Mouse (Mus musculus): ENCODE measurements at regions not wholly inside any gene's neighbourhood (a gene's known extent, or its start where the extent isn't known, plus 50 kb on each side); places are given as distances from the start of the nearest gene placed in this dataset.
"Not testable (repeated sequence)": the region's sequence is repeated elsewhere in the genome, so short reads cannot be mapped to it uniquely, and the experiment has no call there.

DNA sequence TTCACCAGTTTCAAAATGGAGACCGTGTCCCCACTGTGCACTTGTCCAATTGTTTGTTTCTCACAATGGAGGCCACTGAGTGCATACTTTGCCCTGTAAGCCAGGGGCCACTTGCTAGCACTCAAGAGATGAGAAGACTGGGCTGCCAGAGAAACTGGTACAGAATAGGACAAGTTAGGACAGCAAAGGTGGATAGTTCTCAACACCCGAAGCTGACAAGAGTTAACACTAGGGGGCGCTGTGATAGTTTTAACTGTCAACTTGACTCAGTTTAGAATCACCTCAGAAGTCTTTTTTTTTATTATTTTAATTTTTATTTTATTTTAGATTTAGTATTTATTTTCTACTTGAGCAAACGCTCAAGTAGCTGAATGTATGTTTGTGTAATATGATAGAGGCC lies 188.2 kb upstream of the Asap2 start:
- DNase-seq (ENCODE audit: low read depth, low spot score) = not testable (repeated sequence)

- DNase-seq (ENCODE audit: low read depth, low spot score) = not testable (repeated sequence)
Observed at GRCm38 (mm10) chr12:20805466-20805865, 184.8 kb upstream of the Asap2 start.

GRCm38 (mm10) chr12:20806681-20807080 lies 183.6 kb upstream of the Asap2 start:
- DNase-seq (ENCODE audit: low read depth, low spot score) = no peak

DNA sequence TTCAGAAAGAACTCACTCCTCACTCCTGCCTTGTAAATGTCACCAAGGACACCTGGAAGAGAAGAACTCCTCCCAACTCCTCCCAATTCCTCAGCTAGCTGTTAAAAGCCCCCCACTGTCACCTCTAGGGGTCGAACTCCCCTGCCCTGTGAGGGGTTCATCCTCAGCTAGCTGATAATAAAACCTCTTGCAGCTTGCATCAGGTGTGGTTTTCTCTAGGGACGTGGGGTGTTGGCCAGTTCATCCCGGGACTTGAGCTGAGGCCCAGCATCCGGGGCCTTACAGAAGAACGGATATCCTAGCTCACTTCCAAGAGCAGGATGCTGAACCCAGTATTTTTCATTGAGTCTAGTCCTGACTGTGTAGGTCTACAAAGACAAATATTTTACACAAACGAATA lies 176.4 kb upstream of the Asap2 start:
- not testable (repeated sequence) for DNase-seq (ENCODE audit: low read depth, low spot score)

DNA sequence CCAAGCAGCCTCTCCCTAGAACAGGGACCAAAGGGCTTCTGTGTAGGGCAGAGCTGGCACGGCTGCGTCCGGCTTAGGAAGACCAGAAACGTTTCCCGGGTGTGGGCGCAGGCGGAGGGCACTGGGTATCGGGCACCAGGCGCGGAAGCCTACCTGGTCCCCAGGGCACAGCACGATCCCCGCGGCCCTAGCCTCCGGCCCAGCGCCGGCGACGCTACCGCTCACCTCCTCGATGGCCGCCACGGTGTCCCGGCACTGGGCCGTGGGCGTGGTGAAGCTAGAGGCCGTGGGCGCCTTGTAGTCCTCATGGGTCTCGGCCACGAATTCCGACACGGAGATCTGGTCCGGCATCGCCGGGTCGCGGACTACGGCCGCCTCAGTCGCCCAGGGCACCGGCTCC lies 175.1 kb upstream of the Asap2 start:
- DNase-seq (ENCODE audit: low read depth, low spot score) = not testable (repeated sequence)

DNA sequence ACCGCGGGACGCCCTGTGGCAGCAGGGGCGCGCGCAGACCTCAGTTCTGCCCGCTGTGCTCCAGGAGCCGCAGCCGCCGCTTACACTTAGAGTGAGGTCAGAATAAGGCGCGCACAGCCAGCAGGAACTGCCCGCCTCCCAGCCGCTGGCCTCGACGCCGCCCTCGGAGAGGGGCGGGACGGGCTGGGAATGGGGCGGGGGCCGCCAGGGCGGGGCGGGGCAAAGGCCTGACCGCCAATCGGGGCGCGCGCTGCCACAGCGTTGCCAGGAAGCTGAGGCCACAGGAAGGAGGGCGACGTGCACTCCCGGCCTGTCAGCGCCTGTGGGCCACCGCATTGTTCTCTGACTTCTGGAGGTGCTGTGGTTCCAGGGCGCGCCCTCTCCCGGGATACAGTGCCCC lies 174.7 kb upstream of the Asap2 start:
- peak; percentile 5 for DNase-seq (ENCODE audit: low read depth, low spot score)

DNA sequence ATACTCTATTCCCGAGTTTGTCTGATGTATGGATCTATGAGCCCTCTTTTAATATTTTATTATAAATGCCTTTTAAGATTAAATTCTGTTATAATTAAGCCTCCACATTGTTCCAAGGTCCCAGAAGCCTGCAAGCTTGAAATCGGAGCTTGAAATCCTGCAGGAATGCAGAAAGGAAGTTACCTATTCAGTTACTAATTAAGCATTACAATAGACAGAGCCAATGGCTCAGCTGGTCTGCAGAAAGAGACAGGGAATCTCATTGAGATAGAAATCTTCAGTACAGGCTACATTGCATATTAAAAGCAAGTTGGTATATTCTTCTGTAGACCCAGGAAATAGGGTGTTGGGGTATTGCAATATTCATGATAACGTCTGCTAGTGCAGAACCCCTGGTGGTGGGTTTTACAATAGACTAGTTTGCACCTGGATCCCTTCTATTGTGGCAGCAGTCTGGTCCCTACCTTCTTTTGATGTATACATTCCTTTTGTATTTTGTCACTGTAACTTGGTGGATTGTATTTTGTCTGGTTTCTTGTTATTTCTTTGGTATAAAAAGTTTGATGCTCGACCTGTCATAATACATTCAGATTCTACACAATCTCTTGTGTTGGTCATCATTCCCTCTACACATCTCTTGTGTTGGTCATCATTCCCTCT lies 146.5 kb upstream of the Asap2 start:
- DNase-seq (ENCODE audit: low read depth, low spot score) = not testable (repeated sequence)

DNA sequence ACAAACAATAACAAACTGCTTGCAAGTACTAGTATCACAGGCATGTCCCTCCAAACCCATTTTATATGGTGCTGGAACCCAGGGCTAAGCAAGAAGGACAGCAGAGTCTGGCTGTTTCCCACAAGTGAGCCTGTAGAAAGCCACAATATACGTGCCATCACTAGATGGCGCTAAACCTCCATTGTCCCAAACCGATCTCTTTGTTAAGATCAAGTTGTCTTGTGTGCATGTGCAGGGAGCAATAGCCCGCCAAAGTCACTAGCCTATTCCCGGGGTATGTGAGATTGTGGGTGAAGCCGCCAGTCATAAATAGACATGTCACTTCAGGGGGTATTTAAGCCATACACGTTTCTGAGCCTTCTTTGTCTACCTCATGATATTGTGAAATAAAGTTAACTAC lies 145.4 kb upstream of the Asap2 start:
- DNase-seq (ENCODE audit: low read depth, low spot score) = peak; percentile 29

- DNase-seq (ENCODE audit: low read depth, low spot score) = no peak
Observed at GRCm38 (mm10) chr12:20845297-20845696, 145.0 kb upstream of the Asap2 start.

DNA sequence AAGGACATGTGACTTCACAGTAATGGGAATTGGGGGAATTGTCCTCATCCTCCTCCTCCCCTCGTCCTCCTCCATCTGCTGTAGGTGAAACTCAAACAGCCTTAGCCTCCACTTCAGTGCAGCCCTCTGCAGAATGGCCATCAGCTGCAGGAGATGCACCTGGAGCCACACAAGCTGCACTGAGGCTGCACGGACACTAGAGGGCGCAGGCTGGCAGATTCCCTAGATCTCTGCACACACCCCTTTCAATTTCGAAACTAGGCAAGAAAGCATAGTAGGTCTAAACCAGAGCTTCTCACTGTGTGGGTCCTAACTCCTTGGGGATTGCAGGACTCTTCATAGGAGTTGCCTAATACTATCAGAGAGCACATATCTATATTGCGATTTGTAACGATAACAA lies 106.2 kb upstream of the Asap2 start:
- not testable (repeated sequence) for DNase-seq (ENCODE audit: low read depth, low spot score)

- DNase-seq (ENCODE audit: low read depth, low spot score) = peak; percentile 74
Observed at GRCm38 (mm10) chr12:20920653-20921397, 69.4 kb upstream of the Asap2 start.

DNA sequence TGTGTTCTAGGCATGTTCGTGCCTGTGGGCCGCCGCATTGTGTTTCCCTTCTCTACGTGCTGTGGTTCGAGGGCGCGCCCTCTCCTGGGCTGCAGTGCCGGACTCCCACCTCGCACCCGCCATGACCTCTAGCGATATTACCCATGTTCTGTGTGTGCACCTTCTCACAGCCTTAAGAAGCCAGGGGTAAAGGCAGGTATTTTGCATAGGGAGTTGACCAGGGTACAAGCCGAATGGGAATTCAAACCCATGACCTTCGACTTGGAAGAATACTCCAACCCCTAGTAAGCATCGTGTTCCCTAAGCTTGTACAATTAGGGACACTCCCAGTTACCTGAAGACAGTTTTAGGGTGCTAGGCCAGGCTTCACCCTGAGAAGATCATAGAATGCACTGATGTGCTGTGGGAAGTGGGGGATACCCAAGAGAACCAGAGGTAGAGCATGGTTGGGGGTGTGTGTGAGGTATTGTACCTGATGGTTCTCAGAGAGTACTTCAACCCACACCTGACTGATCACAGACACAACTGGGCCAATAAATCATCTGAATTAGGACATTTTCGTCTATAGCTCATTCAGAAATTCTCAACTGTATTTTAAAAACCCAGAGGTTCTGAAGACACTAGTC lies 68.7 kb upstream of the Asap2 start:
- DNase-seq (ENCODE audit: low read depth, low spot score) = peak; percentile 2

DNA sequence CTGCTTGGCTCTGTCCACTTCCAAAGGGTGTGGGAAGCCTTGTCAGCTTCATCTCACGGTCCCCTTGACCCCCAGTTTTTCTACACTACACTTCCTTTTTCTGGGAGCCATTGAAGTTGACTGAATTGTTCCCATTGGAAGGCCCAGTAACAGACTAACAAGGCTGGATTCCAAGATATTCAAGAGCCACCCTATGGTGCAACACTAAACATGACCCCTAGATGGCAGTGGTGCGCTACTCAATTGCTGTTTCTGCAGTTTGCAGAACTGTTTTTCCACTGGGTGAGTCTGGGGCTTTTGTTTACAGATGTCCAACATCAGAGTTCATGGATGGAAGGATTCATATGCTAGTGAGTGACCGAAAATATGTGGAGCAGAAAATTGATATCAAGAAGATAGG lies 61.3 kb upstream of the Asap2 start:
- peak; percentile 79 for DNase-seq (ENCODE audit: low read depth, low spot score)
